Mouse (Mus musculus) lung, postnatal 0 days (tissue): ENCODE measurements around the gene Lrrc20.

ENCODE experiments used
- CTCF ChIP-seq: IDR thresholded peaks from 2 replicates; pipeline ENCODE4 v1.5.1; 2016; ENCODE audit warnings: antibody characterized with exemption, mild to moderate bottlenecking
- EP300 ChIP-seq: IDR thresholded peaks from 2 replicates; pipeline ENCODE4 v1.6.1; 2016; ENCODE audit warnings: antibody characterized with exemption, mild to moderate bottlenecking, control low read depth

DNA sequence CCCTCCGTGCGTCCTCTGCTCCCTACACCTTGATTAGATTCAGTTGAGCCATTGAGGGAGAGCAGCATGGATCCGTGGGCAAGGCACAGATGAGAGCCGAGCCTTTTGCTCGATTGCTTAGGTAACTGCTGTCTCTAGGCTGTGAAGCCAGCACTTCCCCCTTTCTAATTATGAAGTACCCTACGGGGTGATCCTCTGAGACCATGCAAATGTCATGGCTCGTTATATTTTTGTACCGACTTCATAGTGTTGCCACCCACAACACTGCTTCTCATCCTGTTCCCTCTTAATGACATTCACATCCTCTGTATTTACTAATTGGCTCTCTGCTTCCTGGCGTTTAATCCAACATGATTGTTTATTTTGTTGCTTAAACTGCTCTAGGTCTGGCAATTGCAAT is 146.1 kb downstream of the Lrrc20 start:
- TF ChIP-seq CTCF (no peak), EP300 (no peak)
